Mouse (Mus musculus): ENCODE results near the gene Smco4. TPM values are rescaled to one million over a fixed set of nuclear protein-coding genes. Genes with fewer than 3 reads are reported as not detected.
"Not testable (repeated sequence)": the region's sequence is repeated elsewhere in the genome, so short reads cannot be mapped to it uniquely, and the experiment has no call there.

Smco4 gene
- polyA plus RNA-seq, 1 experiment from 2014 or later: 4.1 TPM

DNA sequence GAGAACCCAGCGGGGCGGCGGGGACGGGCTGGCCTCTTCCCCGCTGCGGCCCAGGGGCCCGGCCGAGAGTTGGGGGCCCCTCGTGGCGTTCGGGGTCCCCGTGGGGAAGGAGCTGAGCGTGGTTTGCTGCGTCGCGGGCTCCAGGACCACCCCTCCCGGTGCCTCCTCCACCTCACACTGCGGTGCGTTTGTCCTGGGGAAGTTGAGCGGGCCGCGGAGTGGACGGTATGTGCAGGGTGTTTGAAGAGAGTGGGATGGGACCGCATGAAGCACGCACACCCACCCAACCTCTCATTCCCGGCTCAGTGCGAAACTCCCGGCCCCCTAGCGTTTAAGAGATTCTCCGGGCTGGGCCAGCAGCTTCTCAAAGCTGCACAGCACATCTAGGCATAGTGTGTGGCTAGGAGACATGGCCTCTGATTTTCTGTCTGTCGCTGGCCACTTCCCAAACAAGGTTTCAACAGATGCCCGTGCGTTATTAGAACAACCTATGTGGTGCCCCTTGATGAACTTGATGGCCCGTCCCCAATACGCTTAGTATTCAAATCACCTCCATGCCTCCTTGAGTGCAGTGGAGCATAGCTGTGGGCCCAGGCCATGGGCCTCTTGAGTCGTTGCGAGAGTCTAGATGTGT lies 810 bp downstream of the Smco4 start:
- ATAC-seq (ENCODE audit: insufficient read depth, low FRiP score, low read depth): peak; percentile 56
- no peaks in the 10 kb centered on the region for H3K36me3 ChIP-seq
- H3K27me3 ChIP-seq (replicated peaks): no peaks in the 10 kb centered on the region
- H3K4me3 ChIP-seq (replicated peaks): peak overlapping the region; percentile 68
- H3K9me3 ChIP-seq: no peaks in the 10 kb centered on the region
- peak overlapping the region; percentile 75; the same call in 1 of the 2 replicates for H3K9ac ChIP-seq
- WGBS: 4% methylated on average over 35 of the region's 37 CpGs
- peak overlapping the region; percentile 73 for H3K27ac ChIP-seq
- H3K4me2 ChIP-seq: peak overlapping the region; percentile 77
- peaks cover 17% of the 10 kb centered on the region for H3K4me1 ChIP-seq

- not testable (repeated sequence) for H3K27ac ChIP-seq
- H3K4me1 ChIP-seq: peaks cover 18% of the 10 kb centered on the region
Measured at GRCm38 (mm10) chr9:15495281-15495680, 2.0 kb downstream of the Smco4 start.

GRCm38 (mm10) chr9:15495921-15496577 lies 2.8 kb downstream of the Smco4 start:
- peaks cover 18% of the 10 kb centered on the region for H3K4me1 ChIP-seq
- no peak overlapping the region for H3K4me3 ChIP-seq (replicated peaks)
- H3K36me3 ChIP-seq: no peaks in the 10 kb centered on the region
- 44% methylated on average over 8 of the region's 8 CpGs for WGBS
- no peak overlapping the region for H3K4me2 ChIP-seq
- no peak overlapping the region for H3K9ac ChIP-seq
- ATAC-seq (ENCODE audit: insufficient read depth, low FRiP score, low read depth): no peak
- peak overlapping the region; percentile 57 for H3K27ac ChIP-seq
- H3K9me3 ChIP-seq: no peaks in the 10 kb centered on the region
- no peaks in the 10 kb centered on the region for H3K27me3 ChIP-seq (replicated peaks)

More at GRCm38 (mm10) chr9:15495281-15495680, 2.0 kb downstream of the Smco4 start:
- H3K4me3 ChIP-seq (replicated peaks); ATAC-seq (ENCODE audit: insufficient read depth, low FRiP score, low read depth); H3K9ac ChIP-seq; H3K27me3 ChIP-seq (replicated peaks); H3K36me3 ChIP-seq; H3K9me3 ChIP-seq: not testable (repeated sequence)
- WGBS: 88% methylated on average over 2 of the region's 2 CpGs
- H3K4me2 ChIP-seq: peak overlapping the region; percentile 77; the same call in 1 of the 2 replicates

- H3K4me1 ChIP-seq: peaks cover 20% of the 10 kb centered on the region; the same call in 1 of the 2 replicates
- WGBS: 75% methylated on average over 5 of the region's 5 CpGs
- H3K27ac ChIP-seq: no peak overlapping the region
- no peaks in the 10 kb centered on the region for H3K36me3 ChIP-seq
- H3K4me3 ChIP-seq (replicated peaks): no peak overlapping the region
- H3K4me2 ChIP-seq: no peak overlapping the region
- no peaks in the 10 kb centered on the region for H3K27me3 ChIP-seq (replicated peaks)
- no peak overlapping the region for H3K9ac ChIP-seq
- no peaks in the 10 kb centered on the region for H3K9me3 ChIP-seq
- no peak for ATAC-seq (ENCODE audit: insufficient read depth, low FRiP score, low read depth)
Measured at GRCm38 (mm10) chr9:15500025-15500424, 6.8 kb downstream of the Smco4 start.

DNA sequence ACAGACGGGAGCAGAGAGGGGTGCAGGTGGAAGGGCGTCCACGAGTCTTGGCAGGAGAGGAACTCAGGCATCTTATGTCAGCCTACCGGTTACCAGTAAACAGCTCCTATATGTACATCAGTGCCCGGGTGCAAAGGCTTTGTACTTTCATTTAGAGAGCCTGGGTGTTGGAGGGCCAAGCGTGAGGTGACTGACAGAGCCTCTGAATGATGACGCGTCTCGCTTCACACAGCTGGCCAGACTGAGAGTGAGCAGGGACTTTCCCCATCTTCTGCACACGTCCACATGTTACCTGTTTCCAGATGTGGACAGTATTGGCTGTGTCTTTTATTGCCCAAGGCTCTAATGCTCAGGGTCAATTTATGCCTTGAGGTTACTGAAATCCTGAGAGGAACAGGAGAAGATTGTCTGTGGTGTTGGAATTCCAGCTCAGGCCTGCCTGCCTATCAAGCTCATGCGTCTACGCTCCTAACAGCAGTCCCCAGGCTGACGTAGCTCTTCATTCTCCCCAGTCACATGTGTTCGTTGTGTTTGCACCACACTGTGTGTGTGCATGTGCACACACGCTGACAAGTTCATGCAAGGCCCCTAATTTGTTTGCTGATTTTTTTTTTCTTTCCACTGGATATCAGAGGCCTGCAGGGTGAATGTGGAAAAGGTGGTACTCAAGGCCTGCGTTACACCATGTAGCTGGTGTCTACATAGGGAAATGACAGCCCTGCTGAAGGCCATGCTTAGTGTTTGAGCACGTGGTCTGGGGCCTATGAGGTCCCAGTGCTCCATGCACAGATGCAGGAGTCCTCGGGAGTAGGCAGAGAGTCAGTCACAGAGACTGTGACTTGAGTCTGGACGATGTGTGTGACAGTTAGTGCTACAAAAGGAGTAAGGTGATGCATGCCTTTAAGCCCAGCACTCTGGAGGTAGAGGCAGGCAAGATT lies 8.4 kb downstream of the Smco4 start:
- WGBS: 72% methylated on average over 19 of the region's 19 CpGs

DNA sequence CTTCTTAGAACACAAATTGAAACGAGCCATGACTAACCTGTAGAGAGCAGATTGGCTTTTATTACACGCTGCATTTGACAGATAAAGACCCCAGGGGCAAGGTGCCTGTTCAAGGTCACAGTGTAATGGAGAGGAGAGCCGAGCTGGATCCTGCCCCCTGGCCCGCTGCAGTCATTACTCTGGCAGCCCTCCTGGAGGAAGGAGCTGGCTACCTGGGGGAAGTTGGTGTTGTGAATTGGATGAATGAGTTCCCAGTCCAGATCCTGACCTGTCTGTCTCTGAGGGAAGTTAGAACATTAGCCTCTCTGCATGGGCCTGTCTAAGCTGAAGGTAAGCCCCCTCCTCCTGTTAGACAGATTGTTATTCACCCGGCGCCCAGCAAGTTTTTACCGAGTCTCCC lies 9.2 kb downstream of the Smco4 start:
- ATAC-seq (ENCODE audit: insufficient read depth, low FRiP score, low read depth): no peak
- WGBS: 57% methylated on average over 7 of the region's 7 CpGs
- H3K4me1 ChIP-seq: peaks cover 27% of the 10 kb centered on the region

More for the DNA sequence above, 8.4 kb downstream of the Smco4 start:
- no peak overlapping the region for H3K9ac ChIP-seq
- peak overlapping the region; percentile 44; the same call in 1 of the 2 replicates for H3K27ac ChIP-seq
- ATAC-seq (ENCODE audit: insufficient read depth, low FRiP score, low read depth): no peak
- no peaks in the 10 kb centered on the region for H3K36me3 ChIP-seq
- no peak overlapping the region for H3K4me3 ChIP-seq (replicated peaks)
- no peak overlapping the region for H3K4me2 ChIP-seq
- H3K27me3 ChIP-seq (replicated peaks): no peaks in the 10 kb centered on the region
- H3K4me1 ChIP-seq: peaks cover 27% of the 10 kb centered on the region
- no peaks in the 10 kb centered on the region for H3K9me3 ChIP-seq

GRCm38 (mm10) chr9:15503307-15503706 lies 10.1 kb downstream of the Smco4 start:
- Histone ChIP-seq H3K27me3 (replicated peaks) (no peaks in the 10 kb centered on the region), H3K27ac (no peak overlapping the region), H3K36me3 (no peaks in the 10 kb centered on the region), H3K9ac (no peak overlapping the region), H3K9me3 (no peaks in the 10 kb centered on the region), H3K4me2 (no peak overlapping the region), H3K4me1 (peaks cover 30% of the 10 kb centered on the region), H3K4me3 (replicated peaks) (no peak overlapping the region)
- no peak for ATAC-seq (ENCODE audit: insufficient read depth, low FRiP score, low read depth)
- WGBS: 53% methylated on average over 10 of the region's 10 CpGs

More for the DNA sequence above, 9.2 kb downstream of the Smco4 start:
- no peaks in the 10 kb centered on the region for H3K27me3 ChIP-seq (replicated peaks)
- no peaks in the 10 kb centered on the region for H3K36me3 ChIP-seq
- no peak overlapping the region for H3K9ac ChIP-seq
- H3K9me3 ChIP-seq: no peaks in the 10 kb centered on the region
- no peak overlapping the region; the same call in 1 of the 2 replicates for H3K27ac ChIP-seq
- no peak overlapping the region for H3K4me2 ChIP-seq
- no peak overlapping the region for H3K4me3 ChIP-seq (replicated peaks)

- Histone ChIP-seq H3K9ac (no peak overlapping the region), H3K27ac (peak overlapping the region; percentile 9; the same call in 1 of the 2 replicates), H3K4me2 (no peak overlapping the region), H3K9me3 (no peaks in the 10 kb centered on the region), H3K4me1 (peaks cover 29% of the 10 kb centered on the region), H3K4me3 (replicated peaks) (no peak overlapping the region), H3K27me3 (replicated peaks) (no peaks in the 10 kb centered on the region), H3K36me3 (no peaks in the 10 kb centered on the region)
- no peak for ATAC-seq (ENCODE audit: insufficient read depth, low FRiP score, low read depth)
- 36% methylated on average over 6 of the region's 6 CpGs for WGBS
Measured at GRCm38 (mm10) chr9:15503827-15504226, 10.6 kb downstream of the Smco4 start.

DNA sequence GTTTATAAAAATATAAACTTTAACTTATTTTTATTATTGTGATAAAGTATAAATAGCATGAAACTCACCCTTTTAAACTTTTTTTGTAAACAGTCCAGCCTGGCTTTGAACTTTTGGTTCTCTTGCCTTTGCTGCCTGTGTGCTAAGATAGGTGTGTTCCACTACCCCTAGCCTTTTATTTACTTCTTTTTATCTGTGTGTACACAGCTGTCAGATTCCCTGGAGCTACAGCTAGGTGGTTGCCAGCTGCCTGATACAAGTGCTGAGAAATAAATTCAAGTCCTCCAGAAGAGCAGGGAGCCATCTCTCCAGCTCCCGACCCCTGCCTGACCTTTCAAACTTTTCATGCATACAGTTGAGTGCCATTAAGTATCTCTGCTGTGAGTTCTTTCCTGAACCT lies 12.1 kb downstream of the Smco4 start:
- Histone ChIP-seq H3K4me3 (replicated peaks) (no peak overlapping the region), H3K36me3 (no peaks in the 10 kb centered on the region), H3K4me1 (peaks cover 28% of the 10 kb centered on the region; the same call in 1 of the 2 replicates), H3K27ac (peak overlapping the region; percentile 79; the same call in 1 of the 2 replicates), H3K9ac (no peak overlapping the region), H3K4me2 (no peak overlapping the region), H3K9me3 (no peaks in the 10 kb centered on the region), H3K27me3 (replicated peaks) (no peaks in the 10 kb centered on the region)
- ATAC-seq (ENCODE audit: insufficient read depth, low FRiP score, low read depth): peak; percentile 63; the same call in 1 of the 2 replicates
- 14% methylated on average over 1 of the region's 1 CpGs for WGBS

DNA sequence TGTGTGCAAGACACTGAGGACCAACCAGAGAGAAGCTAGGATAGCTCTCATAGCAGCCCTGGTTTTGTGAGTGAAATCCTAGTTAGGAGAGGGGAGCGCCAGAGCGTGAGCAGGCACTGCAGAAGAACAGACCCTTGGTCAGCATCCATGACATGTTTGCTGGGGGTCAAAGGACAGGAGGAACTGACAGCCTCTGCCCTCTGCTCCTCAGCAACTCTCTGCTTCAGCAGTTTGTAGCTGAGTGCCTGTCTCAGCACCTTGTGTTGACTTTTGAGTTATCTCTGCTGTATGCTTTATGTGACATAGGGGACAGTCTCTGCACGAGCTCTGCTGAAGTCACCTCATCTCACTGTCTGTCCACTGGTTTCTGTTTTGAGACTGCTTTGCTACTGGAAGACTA lies 13.6 kb downstream of the Smco4 start:
- WGBS: 59% methylated on average over 3 of the region's 3 CpGs
- 0 out of 2 replicates have a peak overlapping the region, but pooled peaks have one; percentile 21 for H3K27ac ChIP-seq
- no peaks in the 10 kb centered on the region for H3K27me3 ChIP-seq (replicated peaks)
- H3K36me3 ChIP-seq: no peaks in the 10 kb centered on the region
- H3K9me3 ChIP-seq: no peaks in the 10 kb centered on the region
- no peak overlapping the region for H3K4me2 ChIP-seq
- no peak overlapping the region for H3K9ac ChIP-seq
- no peak overlapping the region for H3K4me3 ChIP-seq (replicated peaks)
- H3K4me1 ChIP-seq: peaks cover 33% of the 10 kb centered on the region; the same call in 1 of the 2 replicates
- ATAC-seq (ENCODE audit: insufficient read depth, low FRiP score, low read depth): no peak

GRCm38 (mm10) chr9:15507431-15507875 lies 14.2 kb downstream of the Smco4 start:
- peaks cover 33% of the 10 kb centered on the region; the same call in 1 of the 2 replicates for H3K4me1 ChIP-seq
- WGBS: 74% methylated on average over 4 of the region's 4 CpGs
- H3K9me3 ChIP-seq: no peaks in the 10 kb centered on the region
- no peak overlapping the region for H3K4me3 ChIP-seq (replicated peaks)
- no peak overlapping the region for H3K9ac ChIP-seq
- ATAC-seq (ENCODE audit: insufficient read depth, low FRiP score, low read depth): no peak
- no peaks in the 10 kb centered on the region for H3K36me3 ChIP-seq
- 0 out of 2 replicates have a peak overlapping the region, but pooled peaks have one; percentile 9 for H3K27ac ChIP-seq
- H3K27me3 ChIP-seq (replicated peaks): no peaks in the 10 kb centered on the region
- no peak overlapping the region for H3K4me2 ChIP-seq
